Mouse (Mus musculus): ENCODE data around the gene Nkx2-9. TPM values are rescaled to one million over a fixed set of nuclear protein-coding genes. Genes with fewer than 3 reads are reported as not detected.

Gene Nkx2-9
- polyA plus RNA-seq (2015; fragmentation: Nextera tagmentation; extraction: Ambion mirVana) = not detected in 2 replicates

- under 1% methylated on average over 40 of the region's 40 CpGs for WGBS
Measured at GRCm38 (mm10) chr12:56612761-56613437, at the start of gene Nkx2-9. TSS of gene Nkx2-9 (minus strand) at chr12:56613284.

GRCm38 (mm10) chr12:56637181-56637566 is 24.1 kb upstream of the Nkx2-9 start:
- ATAC-seq (ENCODE audit: low FRiP score, low read depth) = peak; percentile 19; the same call in 1 of the 2 replicates
- H3K9me3 ChIP-seq = no peaks in the 10 kb centered on the region
- no peaks in the 10 kb centered on the region for H3K4me1 ChIP-seq
- no peak overlapping the region for H3K27ac ChIP-seq
- peaks cover 39% of the 10 kb centered on the region for H3K27me3 ChIP-seq
- H3K4me2 ChIP-seq (replicated peaks) = peak overlapping the region; percentile 55
- 5% methylated on average over 5 of the region's 5 CpGs for WGBS
- no peak overlapping the region for H3K9ac ChIP-seq
- no peaks in the 10 kb centered on the region for H3K36me3 ChIP-seq
- peak overlapping the region; percentile 21 for H3K4me3 ChIP-seq

More at GRCm38 (mm10) chr12:56612761-56613437, at the start of gene Nkx2-9:
- H3K4me3 ChIP-seq = peak within 1 kb of the TSS; percentile 43
- H3K27ac ChIP-seq = no peak within 1 kb of the TSS
- no peaks in the 10 kb centered on the region for H3K9me3 ChIP-seq
- no peaks in the 10 kb centered on the region for H3K36me3 ChIP-seq
- peak within 1 kb of the TSS; percentile 74 for H3K4me2 ChIP-seq (replicated peaks)
- peak within 1 kb of the TSS; percentile 27; the same call in 1 of the 2 replicates for H3K9ac ChIP-seq
- peaks cover 21% of the 10 kb centered on the region for H3K4me1 ChIP-seq
- no peak for ATAC-seq (ENCODE audit: low FRiP score, low read depth)
- peaks cover 94% of the 10 kb centered on the region for H3K27me3 ChIP-seq

GRCm38 (mm10) chr12:56636534-56637180 is 23.6 kb upstream of the Nkx2-9 start:
- peak; percentile 88; the same call in 1 of the 2 replicates for ATAC-seq (ENCODE audit: low FRiP score, low read depth)
- no peaks in the 10 kb centered on the region for H3K9me3 ChIP-seq
- 19% methylated on average over 14 of the region's 14 CpGs for WGBS
- peak overlapping the region; percentile 21 for H3K4me3 ChIP-seq
- peaks cover 39% of the 10 kb centered on the region for H3K27me3 ChIP-seq
- H3K36me3 ChIP-seq = no peaks in the 10 kb centered on the region
- no peaks in the 10 kb centered on the region for H3K4me1 ChIP-seq
- no peak overlapping the region for H3K27ac ChIP-seq
- peak overlapping the region; percentile 55 for H3K4me2 ChIP-seq (replicated peaks)
- no peak overlapping the region for H3K9ac ChIP-seq

DNA sequence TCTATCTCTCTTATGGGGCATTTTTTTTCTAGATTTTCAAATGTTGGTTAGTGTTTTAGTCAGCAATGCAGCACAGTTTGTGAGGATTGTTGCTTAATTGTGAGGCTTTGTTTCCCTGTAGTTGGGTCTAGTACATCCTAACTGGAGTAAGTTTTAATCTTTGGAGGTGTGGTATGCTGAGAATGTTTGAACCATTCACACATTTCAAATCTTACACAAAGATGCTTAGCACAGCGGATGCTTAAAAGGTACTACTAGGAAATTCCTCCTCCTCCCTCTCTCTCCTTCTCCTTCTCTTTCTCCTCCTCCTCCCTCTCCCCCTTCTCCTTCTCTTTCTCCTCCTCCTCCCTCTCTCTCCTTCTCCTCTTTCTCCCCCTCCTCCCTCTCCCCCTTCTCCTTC is 3.0 kb upstream of the Nkx2-9 start:
- no peak overlapping the region for H3K27ac ChIP-seq
- WGBS = 11% methylated on average over 1 of the region's 1 CpGs
- ATAC-seq (ENCODE audit: low FRiP score, low read depth) = no peak
- peaks cover 87% of the 10 kb centered on the region for H3K27me3 ChIP-seq
- no peak overlapping the region for H3K4me3 ChIP-seq
- no peak overlapping the region for H3K9ac ChIP-seq
- H3K36me3 ChIP-seq = no peaks in the 10 kb centered on the region
- peaks cover 21% of the 10 kb centered on the region for H3K4me1 ChIP-seq
- no peaks in the 10 kb centered on the region for H3K9me3 ChIP-seq
- H3K4me2 ChIP-seq (replicated peaks) = no peak overlapping the region

GRCm38 (mm10) chr12:56615391-56615790 is 2.3 kb upstream of the Nkx2-9 start:
- 7% methylated on average over 6 of the region's 6 CpGs for WGBS
- H3K9ac ChIP-seq = no peak overlapping the region
- no peaks in the 10 kb centered on the region for H3K9me3 ChIP-seq
- no peak overlapping the region for H3K27ac ChIP-seq
- no peaks in the 10 kb centered on the region for H3K36me3 ChIP-seq
- ATAC-seq (ENCODE audit: low FRiP score, low read depth) = no peak
- H3K27me3 ChIP-seq = peaks cover 89% of the 10 kb centered on the region
- H3K4me1 ChIP-seq = peaks cover 21% of the 10 kb centered on the region
- no peak overlapping the region for H3K4me2 ChIP-seq (replicated peaks)
- H3K4me3 ChIP-seq = no peak overlapping the region

DNA sequence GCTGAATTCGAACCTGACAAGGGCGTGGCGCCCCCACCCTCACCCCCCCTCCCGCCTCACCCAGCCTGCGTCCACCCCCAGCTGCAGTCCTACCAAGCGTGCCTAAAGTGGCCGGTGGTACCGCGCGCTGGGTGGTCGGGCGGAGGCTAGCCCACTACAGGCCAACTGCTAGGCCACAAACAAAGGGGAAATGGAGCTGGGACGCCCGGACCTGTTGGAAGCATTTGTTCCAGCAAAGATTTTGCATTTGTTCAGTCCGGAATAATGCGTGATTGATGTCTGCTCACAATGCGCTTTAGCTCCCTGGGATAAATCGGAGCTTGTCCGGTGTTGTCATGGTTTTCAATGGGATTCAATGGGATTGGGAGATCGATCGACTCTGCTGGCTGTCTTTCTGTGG is 1.4 kb upstream of the Nkx2-9 start:
- no peak for ATAC-seq (ENCODE audit: low FRiP score, low read depth)
- H3K9me3 ChIP-seq = no peaks in the 10 kb centered on the region
- no peak overlapping the region for H3K9ac ChIP-seq
- no peak overlapping the region for H3K4me2 ChIP-seq (replicated peaks)
- H3K27ac ChIP-seq = no peak overlapping the region
- H3K4me3 ChIP-seq = no peak overlapping the region
- WGBS = 1% methylated on average over 21 of the region's 21 CpGs
- H3K4me1 ChIP-seq = peaks cover 21% of the 10 kb centered on the region
- peaks cover 90% of the 10 kb centered on the region for H3K27me3 ChIP-seq
- no peaks in the 10 kb centered on the region for H3K36me3 ChIP-seq

- Histone ChIP-seq H3K4me1 (peaks cover 21% of the 10 kb centered on the region), H3K9me3 (no peaks in the 10 kb centered on the region), H3K4me3 (no peak overlapping the region), H3K4me2 (replicated peaks) (no peak overlapping the region), H3K27ac (no peak overlapping the region), H3K9ac (no peak overlapping the region), H3K27me3 (peaks cover 91% of the 10 kb centered on the region), H3K36me3 (no peaks in the 10 kb centered on the region)
- no peak for ATAC-seq (ENCODE audit: low FRiP score, low read depth)
- 2% methylated on average over 14 of the region's 14 CpGs for WGBS
Measured at GRCm38 (mm10) chr12:56613916-56614510, 929 bp upstream of the Nkx2-9 start.

DNA sequence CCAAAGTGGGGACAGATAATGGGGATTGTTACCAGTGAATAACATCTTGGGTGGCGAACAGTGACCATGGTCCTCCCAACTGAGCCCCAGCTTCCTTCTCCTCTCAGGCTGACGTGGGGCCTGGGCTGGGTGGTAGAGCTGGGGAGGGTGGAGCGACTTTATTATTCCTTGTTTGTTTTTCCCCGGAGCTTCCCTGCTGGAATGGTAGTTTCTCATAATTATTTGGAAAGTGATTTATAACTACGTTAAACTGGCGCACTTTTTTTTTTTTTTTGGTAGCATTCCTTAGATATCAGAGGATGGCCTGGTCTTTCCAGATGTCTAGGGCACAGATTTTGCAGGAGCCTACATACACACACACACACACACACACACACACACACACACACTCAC is 350 bp upstream of the Nkx2-9 start:
- Histone ChIP-seq H3K36me3 (no peaks in the 10 kb centered on the region), H3K4me2 (replicated peaks) (peak overlapping the region; percentile 74), H3K27ac (no peak overlapping the region), H3K4me3 (peak overlapping the region; percentile 43), H3K9me3 (no peaks in the 10 kb centered on the region), H3K9ac (no peak overlapping the region), H3K4me1 (peaks cover 21% of the 10 kb centered on the region), H3K27me3 (peaks cover 94% of the 10 kb centered on the region)
- no peak for ATAC-seq (ENCODE audit: low FRiP score, low read depth)
- WGBS = 2% methylated on average over 6 of the region's 6 CpGs

GRCm38 (mm10) chr12:56612349-56612735 is 742 bp downstream of the Nkx2-9 start:
- WGBS = under 1% methylated on average over 10 of the region's 10 CpGs
- H3K4me3 ChIP-seq = peak overlapping the region; percentile 43
- H3K36me3 ChIP-seq = no peaks in the 10 kb centered on the region
- ATAC-seq (ENCODE audit: low FRiP score, low read depth) = no peak
- peaks cover 21% of the 10 kb centered on the region for H3K4me1 ChIP-seq
- peak overlapping the region; percentile 27; the same call in 1 of the 2 replicates for H3K9ac ChIP-seq
- no peaks in the 10 kb centered on the region for H3K9me3 ChIP-seq
- peak overlapping the region; percentile 74 for H3K4me2 ChIP-seq (replicated peaks)
- peaks cover 94% of the 10 kb centered on the region for H3K27me3 ChIP-seq
- H3K27ac ChIP-seq = no peak overlapping the region

GRCm38 (mm10) chr12:56611504-56612348 is 1.4 kb downstream of the Nkx2-9 start:
- H3K9ac ChIP-seq = peak overlapping the region; percentile 27; the same call in 1 of the 2 replicates
- ATAC-seq (ENCODE audit: low FRiP score, low read depth) = peak; percentile 42; the same call in 1 of the 2 replicates
- WGBS = under 1% methylated on average over 57 of the region's 57 CpGs
- peak overlapping the region; percentile 74 for H3K4me2 ChIP-seq (replicated peaks)
- H3K4me3 ChIP-seq = peak overlapping the region; percentile 43
- no peaks in the 10 kb centered on the region for H3K9me3 ChIP-seq
- H3K36me3 ChIP-seq = no peaks in the 10 kb centered on the region
- peaks cover 99% of the 10 kb centered on the region for H3K27me3 ChIP-seq
- H3K27ac ChIP-seq = no peak overlapping the region
- peaks cover 21% of the 10 kb centered on the region for H3K4me1 ChIP-seq

DNA sequence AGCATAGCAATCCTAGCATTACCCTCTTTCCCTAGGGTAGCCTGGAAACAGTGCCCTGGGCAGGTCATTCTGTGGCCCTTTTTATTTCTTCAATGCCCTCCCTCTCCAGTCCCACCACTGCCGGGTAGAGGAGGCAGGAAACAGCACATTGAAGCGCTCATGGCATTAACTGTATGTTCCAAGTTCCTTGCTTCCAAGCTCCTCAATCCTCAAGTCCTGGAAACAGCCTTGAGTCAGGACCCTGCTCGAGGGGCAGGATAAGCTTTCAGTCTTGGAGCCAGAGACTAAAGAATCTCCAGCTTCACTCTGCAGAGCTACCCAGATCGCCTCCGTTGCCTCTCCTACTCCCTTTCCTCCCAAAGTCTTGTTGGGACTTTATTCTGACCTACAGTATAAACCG is 2.2 kb downstream of the Nkx2-9 start:
- no peak for ATAC-seq (ENCODE audit: low FRiP score, low read depth)
- peaks cover 100% of the 10 kb centered on the region for H3K27me3 ChIP-seq
- WGBS = 7% methylated on average over 6 of the region's 6 CpGs

More for the DNA sequence above, 2.2 kb downstream of the Nkx2-9 start:
- Histone ChIP-seq H3K9ac (no peak overlapping the region), H3K4me2 (replicated peaks) (no peak overlapping the region), H3K4me1 (peaks cover 21% of the 10 kb centered on the region), H3K4me3 (no peak overlapping the region), H3K27ac (no peak overlapping the region), H3K36me3 (no peaks in the 10 kb centered on the region), H3K9me3 (no peaks in the 10 kb centered on the region)
